Mouse (Mus musculus) hindbrain, embryonic 10.5 days (tissue): ENCODE measurements around the gene Phf2. TPM values are rescaled to one million over a fixed set of nuclear protein-coding genes. Genes with fewer than 3 reads are reported as not detected.
A peak's percentile ranks its signal among the peaks of the same experiment; 100 is the strongest.
"Not testable (repeated sequence)": the region's sequence is repeated elsewhere in the genome, so short reads cannot be mapped to it uniquely, and the experiment has no call there.

Experiments
- DNase-seq: peaks from one replicate; pipeline ENCODE4 v3.0.0-alpha.2; 2017; ENCODE audit warnings: low spot score
- H3K27ac ChIP-seq: fragments of 300-500 bp; sonication (generic); 2 replicates; pipeline ENCODE4 v1.5.1; 2016; ENCODE audit warnings: mild to moderate bottlenecking, moderate library complexity
- H3K27me3 ChIP-seq: fragments of 300-500 bp; sonication (generic); 2 replicates; pipeline ENCODE4 v1.6.1; 2016; ENCODE audit warnings: mild to moderate bottlenecking; ENCODE audit not compliant: poor library complexity, insufficient read depth, severe bottlenecking
- H3K36me3 ChIP-seq: fragments of 300-500 bp; sonication (generic); 2 replicates; pipeline ENCODE4 v1.6.1; 2016; ENCODE audit warnings: mild to moderate bottlenecking, moderate library complexity
- H3K4me1 ChIP-seq: fragments of 300-500 bp; sonication (generic); replicated peaks from 2 replicates; pipeline ENCODE4 v1.6.1; 2016; ENCODE audit warnings: mild to moderate bottlenecking
- H3K4me3 ChIP-seq: fragments of 300-500 bp; sonication (generic); 2 replicates; pipeline ENCODE4 v1.5.1; 2016; ENCODE audit warnings: mild to moderate bottlenecking, moderate library complexity
- H3K9me3 ChIP-seq: fragments of 300-500 bp; sonication (generic); 2 replicates; pipeline ENCODE4 v1.6.1; 2016; ENCODE audit warnings: mild to moderate bottlenecking, moderate library complexity
- WGBS: fragments of 180-500 bp; shearing (Covaris S2); methylation state at CpG from one replicate; pipeline ENCODE4 v1.1.7; 2016; 5-methylcytosine and 5-hydroxymethylcytosine counted together
- polyA plus RNA-seq: library from polyadenylated mRNA; unstranded; fragments of >200 nt; fragmentation: Nextera tagmentation; extraction: Ambion mirVana; gene quantifications from 2 replicates; pipeline ENCODE4 v1.2.1, GENCODE M21; 2016

Phf2 gene
- polyA plus RNA-seq, 1 experiment from 2014 or later = 8.7 TPM

DNA sequence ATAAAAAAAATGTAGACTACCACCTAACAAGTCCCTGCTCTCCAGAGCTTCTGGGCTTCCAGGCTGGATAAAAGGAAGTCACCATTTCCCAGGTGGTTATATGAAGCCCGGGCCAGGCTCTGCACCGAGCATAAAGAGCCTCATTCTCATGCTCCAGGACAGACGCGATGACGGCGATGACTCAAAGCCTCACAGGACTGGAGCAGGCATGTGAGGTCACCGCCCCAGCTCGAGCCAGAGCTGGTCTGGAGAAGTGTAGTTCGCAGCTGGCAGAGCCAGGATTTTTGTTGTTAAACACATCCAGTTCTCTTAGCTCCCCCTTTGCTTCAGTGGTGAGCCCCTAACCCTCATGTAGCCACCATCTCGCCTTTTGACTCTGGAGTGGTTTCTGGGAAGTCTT, 48.6 kb downstream of the Phf2 start:
- Histone ChIP-seq H3K9me3 (no peaks in the 10 kb centered on the region), H3K27me3 (no peaks in the 10 kb centered on the region), H3K4me1 (no peaks in the 10 kb centered on the region), H3K27ac (no peak overlapping the region), H3K4me3 (no peak overlapping the region), H3K36me3 (peaks cover 100% of the 10 kb centered on the region)
- DNase-seq = no peak
- WGBS = 90% methylated on average over 10 of the region's 10 CpGs

DNA sequence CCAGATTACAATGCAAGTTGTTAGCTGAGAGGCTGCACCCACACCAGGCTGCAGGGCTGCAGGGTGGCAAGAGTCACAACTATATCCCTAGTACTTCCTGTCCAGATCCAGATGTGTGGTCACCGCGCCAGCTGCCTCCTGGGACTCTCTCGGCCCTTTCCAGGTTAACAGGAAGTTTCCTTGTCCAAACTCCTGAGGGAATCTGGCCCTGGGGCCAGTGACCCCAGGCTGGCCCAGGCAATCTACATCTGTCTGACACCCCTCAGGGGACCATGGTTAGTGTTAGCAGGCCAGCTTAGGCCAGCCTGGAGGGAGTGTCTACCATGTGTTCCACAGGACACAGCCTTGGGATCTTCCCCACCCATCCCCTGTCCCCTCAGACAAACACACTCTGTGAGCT, 51.8 kb downstream of the Phf2 start:
- H3K27me3 ChIP-seq = no peaks in the 10 kb centered on the region
- H3K4me1 ChIP-seq = no peaks in the 10 kb centered on the region
- H3K27ac ChIP-seq = no peak overlapping the region
- H3K9me3 ChIP-seq = no peaks in the 10 kb centered on the region
- 87% methylated on average over 3 of the region's 3 CpGs for WGBS
- DNase-seq = no peak
- no peak overlapping the region for H3K4me3 ChIP-seq
- H3K36me3 ChIP-seq = peaks cover 100% of the 10 kb centered on the region

- Histone ChIP-seq H3K36me3 (peaks cover 100% of the 10 kb centered on the region), H3K27ac (no peak overlapping the region), H3K4me3 (no peak overlapping the region), H3K4me1 (no peaks in the 10 kb centered on the region), H3K9me3 (no peaks in the 10 kb centered on the region), H3K27me3 (no peaks in the 10 kb centered on the region)
- 89% methylated on average over 1 of the region's 1 CpGs for WGBS
- DNase-seq = no peak
Measured at GRCm38 (mm10) chr13:48814406-48814805, 56.5 kb downstream of the Phf2 start.

GRCm38 (mm10) chr13:48810991-48811390, 59.9 kb downstream of the Phf2 start:
- no peak for DNase-seq
- 86% methylated on average over 9 of the region's 9 CpGs for WGBS
- Histone ChIP-seq H3K27me3 (no peaks in the 10 kb centered on the region), H3K4me3 (no peak overlapping the region), H3K36me3 (peaks cover 99% of the 10 kb centered on the region), H3K9me3 (no peaks in the 10 kb centered on the region), H3K4me1 (no peaks in the 10 kb centered on the region), H3K27ac (no peak overlapping the region)

- no peak for DNase-seq
- H3K27ac ChIP-seq = no peak overlapping the region
- no peaks in the 10 kb centered on the region for H3K27me3 ChIP-seq
- no peaks in the 10 kb centered on the region for H3K4me1 ChIP-seq
- peaks cover 99% of the 10 kb centered on the region for H3K36me3 ChIP-seq
- no peaks in the 10 kb centered on the region for H3K9me3 ChIP-seq
- H3K4me3 ChIP-seq = no peak overlapping the region
- 92% methylated on average over 7 of the region's 7 CpGs for WGBS
Measured at GRCm38 (mm10) chr13:48810274-48810823, 60.6 kb downstream of the Phf2 start.

DNA sequence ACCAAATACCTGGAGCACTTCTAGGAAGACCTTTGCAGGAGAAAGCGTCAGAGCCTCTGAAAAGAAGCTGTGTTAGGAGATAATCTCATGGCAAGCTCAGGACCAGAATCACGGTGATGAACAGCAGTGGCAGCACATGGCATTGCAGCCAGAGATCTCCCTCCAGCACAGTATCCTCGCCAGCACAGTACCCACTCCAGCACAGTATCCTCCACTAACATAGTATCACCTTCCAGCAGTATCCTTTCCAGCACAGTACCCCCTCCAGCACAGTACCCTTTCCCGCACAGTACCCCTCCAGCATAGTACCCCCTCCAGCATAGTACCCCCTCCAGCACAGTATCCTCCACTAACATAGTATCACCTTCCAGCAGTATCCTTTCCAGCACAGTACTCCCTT, 61.3 kb downstream of the Phf2 start:
- H3K36me3 ChIP-seq = peaks cover 99% of the 10 kb centered on the region
- not testable (repeated sequence) for DNase-seq
- 91% methylated on average over 4 of the region's 4 CpGs for WGBS

DNA sequence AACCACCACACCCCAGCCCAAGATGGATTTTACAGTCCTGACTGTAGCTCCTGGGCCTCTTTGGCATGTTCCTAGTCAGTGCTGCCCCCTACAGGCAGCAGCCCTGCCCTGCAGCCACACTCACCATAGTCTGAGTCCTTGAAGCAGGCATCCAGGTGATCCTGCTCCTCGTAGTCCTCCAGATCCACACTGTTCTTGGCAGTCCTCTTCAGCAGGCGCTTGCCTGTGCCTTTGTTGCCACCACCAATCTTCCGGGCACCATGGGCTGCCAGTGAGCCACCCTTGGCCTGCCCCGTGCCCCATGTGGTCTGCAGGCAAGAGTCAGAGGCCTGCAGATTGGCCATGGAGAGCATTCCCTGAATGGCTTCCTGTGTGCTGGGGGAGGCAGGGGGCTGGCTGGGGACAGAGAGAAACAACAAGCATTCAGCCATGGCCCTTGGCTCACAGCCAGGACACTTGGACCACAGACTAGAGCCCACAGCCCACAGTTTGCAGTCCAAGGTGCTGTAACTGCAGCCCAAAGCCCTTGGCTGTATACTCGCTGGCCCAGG, 63.4 kb downstream of the Phf2 start:
- Histone ChIP-seq H3K27me3 (no peaks in the 10 kb centered on the region), H3K4me1 (0 out of 2 replicates have a peak, but pooled peaks cover 6% of the 10 kb centered on the region), H3K9me3 (no peaks in the 10 kb centered on the region), H3K27ac (no peak overlapping the region), H3K36me3 (peaks cover 99% of the 10 kb centered on the region), H3K4me3 (no peak overlapping the region)
- 71% methylated on average over 5 of the region's 5 CpGs for WGBS
- peak; percentile 64 for DNase-seq

More for the DNA sequence above, 61.3 kb downstream of the Phf2 start:
- not testable (repeated sequence) for H3K27ac ChIP-seq, H3K27me3 ChIP-seq, H3K4me3 ChIP-seq, H3K9me3 ChIP-seq, H3K4me1 ChIP-seq

DNA sequence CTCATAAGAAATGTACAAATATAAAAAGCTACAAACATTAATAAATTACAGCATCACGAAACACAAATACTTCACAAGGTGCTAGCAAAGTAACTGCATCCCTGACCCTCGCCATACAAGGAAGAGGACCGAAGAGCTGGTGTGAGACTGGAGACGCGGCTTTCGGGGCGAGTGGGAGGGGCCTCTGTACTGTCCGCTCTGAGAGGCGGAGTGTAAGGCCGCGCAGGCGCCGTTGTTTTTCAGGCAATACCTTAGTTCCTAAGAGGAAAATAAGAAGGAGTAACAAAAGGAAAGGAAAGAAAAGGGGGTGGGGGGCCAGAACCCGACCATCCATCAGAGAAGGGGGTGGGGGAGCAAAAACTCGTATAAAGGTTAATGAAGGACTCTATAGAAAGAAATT, 68.7 kb downstream of the Phf2 start:
- Histone ChIP-seq H3K27ac (no peak overlapping the region), H3K27me3 (peaks cover 6% of the 10 kb centered on the region; the same call in 1 of the 2 replicates), H3K4me3 (no peak overlapping the region), H3K4me1 (peaks cover 24% of the 10 kb centered on the region), H3K36me3 (peaks cover 62% of the 10 kb centered on the region), H3K9me3 (no peaks in the 10 kb centered on the region)
- WGBS = 41% methylated on average over 15 of the region's 15 CpGs
- DNase-seq = no peak

- no peak overlapping the region for H3K4me3 ChIP-seq
- peaks cover 6% of the 10 kb centered on the region; the same call in 1 of the 2 replicates for H3K27me3 ChIP-seq
- H3K27ac ChIP-seq = no peak overlapping the region
- DNase-seq = peak; percentile 80
- H3K4me1 ChIP-seq = peaks cover 30% of the 10 kb centered on the region
- peaks cover 50% of the 10 kb centered on the region for H3K36me3 ChIP-seq
- H3K9me3 ChIP-seq = no peaks in the 10 kb centered on the region
- 27% methylated on average over 11 of the region's 11 CpGs for WGBS
Measured at GRCm38 (mm10) chr13:48800850-48801546, 69.9 kb downstream of the Phf2 start.

DNA sequence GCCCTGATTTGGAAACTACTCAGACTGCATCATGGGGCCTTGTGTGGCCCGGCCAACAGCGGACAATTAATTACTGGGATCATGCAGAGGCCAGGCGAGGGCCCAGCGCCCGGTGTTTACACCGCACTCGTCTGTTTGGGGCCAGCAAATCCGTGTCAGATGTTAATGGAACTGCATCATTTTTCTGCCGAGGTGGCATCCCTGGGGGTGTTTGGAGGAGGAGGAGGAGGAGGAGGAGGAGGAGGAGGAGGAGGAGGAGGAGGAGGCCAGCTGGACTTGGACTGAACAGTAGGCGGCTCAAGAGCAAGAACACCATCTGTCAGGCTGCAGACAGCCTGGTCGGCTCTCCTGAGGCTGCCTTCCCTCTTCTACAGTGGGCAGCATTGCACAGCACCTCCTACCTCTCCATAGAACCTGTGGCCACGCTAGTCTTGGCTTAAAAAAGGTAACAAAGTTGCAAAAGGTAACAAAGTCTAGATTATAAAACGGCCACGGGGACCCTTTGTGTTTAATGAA, 72.6 kb downstream of the Phf2 start:
- peaks cover 23% of the 10 kb centered on the region for H3K36me3 ChIP-seq
- H3K4me3 ChIP-seq = no peak overlapping the region
- WGBS = 54% methylated on average over 14 of the region's 14 CpGs
- H3K4me1 ChIP-seq = peaks cover 24% of the 10 kb centered on the region
- no peaks in the 10 kb centered on the region for H3K9me3 ChIP-seq
- H3K27me3 ChIP-seq = peaks cover 6% of the 10 kb centered on the region; the same call in 1 of the 2 replicates
- DNase-seq = no peak
- 0 out of 2 replicates have a peak overlapping the region, but pooled peaks have one; percentile 40 for H3K27ac ChIP-seq

DNA sequence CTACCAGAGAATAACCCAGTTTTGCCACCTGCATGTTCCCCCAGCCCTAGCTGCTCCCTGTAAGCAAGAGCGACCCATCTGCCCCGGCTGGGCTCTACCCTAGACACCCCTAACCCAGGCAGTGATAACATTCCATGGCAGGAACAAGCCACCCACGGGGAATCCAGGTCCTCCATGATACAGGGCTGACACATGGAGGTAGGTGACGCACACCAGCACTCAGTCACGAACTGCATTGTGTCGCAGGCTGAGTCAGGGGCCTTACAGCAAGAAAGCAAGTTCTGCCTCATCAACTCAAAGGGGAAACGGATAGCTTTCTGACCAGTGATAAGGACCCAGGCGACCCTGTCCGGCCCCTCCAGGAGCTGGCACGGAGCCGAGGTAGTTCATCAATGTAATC, 74.0 kb downstream of the Phf2 start:
- Histone ChIP-seq H3K4me1 (peaks cover 24% of the 10 kb centered on the region), H3K9me3 (no peaks in the 10 kb centered on the region), H3K4me3 (no peak overlapping the region), H3K36me3 (peaks cover 10% of the 10 kb centered on the region), H3K27ac (no peak overlapping the region), H3K27me3 (peaks cover 6% of the 10 kb centered on the region; the same call in 1 of the 2 replicates)
- no peak for DNase-seq
- 79% methylated on average over 11 of the region's 11 CpGs for WGBS

GRCm38 (mm10) chr13:48795711-48796110, 75.2 kb downstream of the Phf2 start:
- Histone ChIP-seq H3K27ac (no peak overlapping the region), H3K27me3 (peaks cover 6% of the 10 kb centered on the region; the same call in 1 of the 2 replicates), H3K9me3 (no peaks in the 10 kb centered on the region), H3K4me3 (no peak overlapping the region), H3K36me3 (no peaks in the 10 kb centered on the region), H3K4me1 (peaks cover 24% of the 10 kb centered on the region)
- WGBS = 84% methylated on average over 6 of the region's 6 CpGs
- DNase-seq = no peak
